Mouse (Mus musculus): ENCODE data around the gene Ptbp3. TPM values are rescaled to one million over a fixed set of nuclear protein-coding genes. Genes with fewer than 3 reads are reported as not detected.

Ptbp3 gene
- total and polyA plus RNA-seq, 3 experiments = 78.8 to 315 (median 121) TPM

DNA sequence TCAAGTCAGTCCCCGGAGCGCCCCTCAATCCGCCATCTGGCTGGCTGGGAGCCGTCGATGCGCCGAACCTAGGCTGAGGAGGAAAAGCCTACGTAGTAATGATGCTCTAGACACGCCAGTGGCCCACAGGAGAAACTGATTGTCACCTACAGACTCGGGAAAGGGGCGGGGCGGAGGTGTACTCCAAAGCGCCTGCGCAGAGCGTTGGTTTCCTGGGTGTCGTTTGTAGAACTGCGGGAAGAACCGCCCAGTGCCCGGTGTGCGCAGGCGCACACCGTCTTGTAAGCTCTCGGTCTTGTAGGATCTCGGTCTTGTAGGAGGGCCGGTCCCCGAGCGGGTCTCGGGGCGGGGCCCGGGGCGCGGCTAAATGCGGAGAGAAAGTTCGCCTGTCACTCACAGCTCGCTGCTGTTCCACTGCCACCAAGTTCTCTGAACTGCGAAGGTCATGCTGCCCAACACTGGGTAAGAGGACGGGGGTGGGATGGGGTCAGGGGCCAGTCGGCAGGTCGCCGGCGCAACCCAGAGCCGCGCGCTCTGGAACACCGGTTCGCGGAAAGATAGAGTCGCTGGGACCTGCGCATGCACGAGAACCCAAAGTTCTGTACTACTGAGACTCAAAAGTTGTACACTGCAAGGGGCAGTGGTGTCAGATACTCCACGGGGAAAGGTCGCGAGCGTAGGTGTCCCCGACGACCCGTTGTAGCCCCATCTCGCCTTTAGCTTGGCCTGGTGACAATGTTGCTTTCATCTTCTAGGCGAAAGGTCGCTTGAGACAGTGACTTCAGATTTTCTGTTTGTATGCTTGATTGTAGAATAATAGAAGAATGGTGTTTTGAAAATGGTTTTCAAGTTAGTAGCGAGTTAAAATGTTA, 32.4 kb upstream of the Ptbp3 start, which contains the start of gene Hsdl2:
Hsdl2 (plus strand) TSS at position 250 of the 872 bp plus-strand sequence.
- Histone ChIP-seq H3K9me3 (replicated peaks; ENCODE audit: insufficient read depth, low read length) (no peaks in the 10 kb centered on the region), H3K27ac (ENCODE audit: control insufficient read depth, low read depth, low read length) (peak within 1 kb of the TSS; percentile 58), H3K4me3 (ENCODE audit: control insufficient read depth in 1 of 2, insufficient read depth in 1 of 2, low read depth in 2 of 2, low read length in 2 of 2) (peak within 1 kb of the TSS; percentile 93 to 94), H3K9ac (ENCODE audit: control insufficient read depth, low read depth, low read length, poor library complexity, severe bottlenecking) (peak within 1 kb of the TSS; percentile 76), H3K27me3 (ENCODE audit: control insufficient read depth in 1 of 2, insufficient read depth in 2 of 2, low read length in 2 of 2) (no peaks in the 10 kb centered on the region), H3K79me2 (ENCODE audit: control insufficient read depth, insufficient read depth, low read length, poor library complexity) (no peaks in the 10 kb centered on the region; the same call in 1 of the 2 replicates), H3K36me3 (ENCODE audit: control insufficient read depth in 1 of 2, insufficient read depth in 2 of 2, low read length in 2 of 2) (peaks cover 0 to 3% of the 10 kb centered on the region in 2 experiments; a peak in 2 of 4 replicates), H3K4me1 (ENCODE audit: control insufficient read depth in 1 of 2, insufficient read depth in 2 of 2, low read length in 2 of 2) (no peaks in the 10 kb centered on the region; a peak in 1 of 4 replicates)
- TF ChIP-seq SIN3A (IDR thresholded peaks at IDR 0.05; ENCODE audit: low read length) = peak; percentile 68
- TF ChIP-seq MYB (IDR thresholded peaks at IDR 0.05; ENCODE audit: low read depth, low read length) = no peak
- peak; percentile 71 for TF ChIP-seq ELF1 (IDR thresholded peaks at IDR 0.05; ENCODE audit: low read depth, low read length)
- TF ChIP-seq ZMIZ1 (IDR thresholded peaks at IDR 0.05; ENCODE audit: low read depth, low read length) = peak; percentile 69; the same call in 1 of the 2 replicates
- TF ChIP-seq POLR2AphosphoS5 (IDR thresholded peaks at IDR 0.05; ENCODE audit: borderline replicate concordance, low read depth, low read length) = no peak
- no peak for TF ChIP-seq E2F4 (IDR thresholded peaks at IDR 0.05; ENCODE audit: borderline replicate concordance, low read depth, low read length)
- TF ChIP-seq GATA1 (IDR thresholded peaks at IDR 0.05; ENCODE audit: low read depth, low read length) = no peak
- no peak for TF ChIP-seq BHLHE40 (IDR thresholded peaks at IDR 0.05; ENCODE audit: borderline replicate concordance, low read depth, low read length)
- no peak for TF ChIP-seq CHD2 (IDR thresholded peaks at IDR 0.05; ENCODE audit: low read length)
- TF ChIP-seq RAD21 (IDR thresholded peaks at IDR 0.05; ENCODE audit: low read depth, low read length) = no peak; the same call in 1 of the 2 replicates
- 0 out of 2 replicates have a peak, but pooled peaks have one; percentile 17 for TF ChIP-seq MYC (IDR thresholded peaks at IDR 0.05; ENCODE audit: low read depth, low read length)
- TF ChIP-seq EP300 (IDR thresholded peaks at IDR 0.05; ENCODE audit: low read depth in 1 of 2, low read length in 2 of 2) = 0 out of 4 replicates have a peak, but pooled peaks of 1 of the 2 experiments have one; percentile 5
- TF ChIP-seq CHD1 (IDR thresholded peaks at IDR 0.05; ENCODE audit: low read depth, low read length) = no peak
- peak; percentile 67 for TF ChIP-seq NELFE (IDR thresholded peaks at IDR 0.05; ENCODE audit: low read depth, low read length)
- TF ChIP-seq MXI1 (IDR thresholded peaks at IDR 0.05; ENCODE audit: low read depth, low read length) = peak; percentile 47; the same call in 1 of the 2 replicates
- peak; percentile 94 for TF ChIP-seq NRF1 (IDR thresholded peaks at IDR 0.05; ENCODE audit: insufficient read depth, low read depth, low read length, poor library complexity, severe bottlenecking)
- peak; percentile 15; the same call in 1 of the 2 replicates for TF ChIP-seq ETS1 (IDR thresholded peaks at IDR 0.05; ENCODE audit: low read depth, low read length)
- no peak for TF ChIP-seq MAFK (IDR thresholded peaks at IDR 0.05; ENCODE audit: borderline replicate concordance, low read depth, low read length)
- TF ChIP-seq ZKSCAN1 (IDR thresholded peaks at IDR 0.05; ENCODE audit: low read depth, low read length) = no peak
- peak; percentile 61 to 78; a peak in 3 of 4 replicates for TF ChIP-seq POLR2A (IDR thresholded peaks at IDR 0.05; ENCODE audit: control insufficient read depth in 1 of 2, insufficient read depth in 1 of 2, low read depth in 1 of 2, low read length in 2 of 2, poor library complexity in 1 of 2)
- TF ChIP-seq HCFC1 (IDR thresholded peaks at IDR 0.05; ENCODE audit: low read depth, low read length) = peak; percentile 68
- no peak for TF ChIP-seq MAZ (IDR thresholded peaks at IDR 0.05; ENCODE audit: low read depth, low read length)
- peak; percentile 63; the same call in 1 of the 2 replicates for TF ChIP-seq RCOR1 (IDR thresholded peaks at IDR 0.05; ENCODE audit: low read depth, low read length)
- no peak for TF ChIP-seq CTCF (IDR thresholded peaks at IDR 0.05 in 2 of 3, conservative IDR thresholded peaks at IDR 0.05 in 1 of 3; ENCODE audit: control insufficient read depth in 1 of 3, insufficient read depth in 1 of 3, low read depth in 2 of 3, low read length in 3 of 3, poor library complexity in 1 of 3, severe bottlenecking in 1 of 3)
- TF ChIP-seq TBP (IDR thresholded peaks at IDR 0.05; ENCODE audit: low read depth, low read length) = peak; percentile 33; the same call in 1 of the 2 replicates
- no peak for TF ChIP-seq ZC3H11A (IDR thresholded peaks at IDR 0.05; ENCODE audit: low read depth, low read length)
- DNase-seq (ENCODE audit: low read depth, low spot score) = peak; percentile 100
